Mouse (Mus musculus) hindbrain, embryonic 16.5 days (tissue): ENCODE measurements around the gene Cnp. TPM values are rescaled to one million over a fixed set of nuclear protein-coding genes. Genes with fewer than 3 reads are reported as not detected.
"Not testable (repeated sequence)": the region's sequence is repeated elsewhere in the genome, so short reads cannot be mapped to it uniquely, and the experiment has no call there.

ENCODE experiments used
- ATAC-seq: fragments of 200-750 bp; cut with Nextera tagmentation; 2 replicates; pipeline ENCODE4 v1.8.0; 2017; ENCODE audit warnings: moderate TSS enrichment, moderate library complexity
- H3K27ac ChIP-seq: fragments of 300-500 bp; sonication (generic); 2 replicates; pipeline ENCODE4 v1.5.1; 2014; ENCODE audit warnings: low read depth, mild to moderate bottlenecking, control low read depth, low read length, moderate library complexity
- H3K27me3 ChIP-seq: fragments of 300-500 bp; sonication (generic); replicated peaks from 2 replicates; pipeline ENCODE4 v1.6.1; 2014; ENCODE audit warnings: low read length; ENCODE audit not compliant: control insufficient read depth, insufficient read depth
- H3K36me3 ChIP-seq: fragments of 300-500 bp; sonication (generic); 2 replicates; pipeline ENCODE4 v1.6.1; 2014; ENCODE audit warnings: mild to moderate bottlenecking, low read length, moderate library complexity, mixed read lengths; ENCODE audit not compliant: control insufficient read depth, insufficient read depth
- H3K4me1 ChIP-seq: fragments of 300-500 bp; sonication (generic); 2 replicates; pipeline ENCODE4 v1.6.1; 2014; ENCODE audit warnings: low read depth, low read length; ENCODE audit not compliant: control insufficient read depth, insufficient read depth
- H3K4me2 ChIP-seq: fragments of 300-500 bp; sonication (generic); 2 replicates; pipeline ENCODE4 v1.6.1; 2014; ENCODE audit warnings: mild to moderate bottlenecking, low read length, control low read depth, moderate library complexity
- H3K4me3 ChIP-seq: fragments of 300-500 bp; sonication (generic); 2 replicates; pipeline ENCODE4 v1.5.1; 2014; ENCODE audit warnings: mild to moderate bottlenecking, low read length, control low read depth, moderate library complexity
- H3K9ac ChIP-seq: fragments of 300-500 bp; sonication (generic); 2 replicates; pipeline ENCODE4 v1.6.1; 2014; ENCODE audit warnings: low read depth, mild to moderate bottlenecking, control low read depth, low read length, moderate library complexity
- H3K9me3 ChIP-seq: fragments of 300-500 bp; sonication (generic); 2 replicates; pipeline ENCODE4 v1.6.1; 2014; ENCODE audit warnings: mild to moderate bottlenecking, low read length, moderate library complexity; ENCODE audit not compliant: control insufficient read depth
- WGBS: fragments of 180-500 bp; shearing (Covaris S2); extraction: QIAGEN DNeasy Blood & Tissue Kit; methylation state at CpG from one replicate; pipeline ENCODE4 v1.1.7; 2014; 5-methylcytosine and 5-hydroxymethylcytosine counted together
- polyA plus RNA-seq: library from polyadenylated mRNA; unstranded; fragments of >200 nt; fragmentation: Nextera tagmentation; extraction: Ambion mirVana; gene quantifications from 2 replicates; pipeline ENCODE4 v1.2.1, GENCODE M21; 2015

The Cnp gene
- polyA plus RNA-seq, 1 experiment from 2014 or later = 85.0 TPM

- 0 out of 2 replicates have a peak overlapping the region, but pooled peaks have one; percentile 23 for H3K27ac ChIP-seq
- peaks cover 10% of the 10 kb centered on the region for H3K4me1 ChIP-seq
- H3K9ac ChIP-seq = no peak overlapping the region
- H3K9me3 ChIP-seq = no peaks in the 10 kb centered on the region
- H3K4me2 ChIP-seq = no peak overlapping the region
- H3K4me3 ChIP-seq = no peak overlapping the region
- peak; percentile 48; the same call in 1 of the 2 replicates for ATAC-seq
- no peaks in the 10 kb centered on the region for H3K27me3 ChIP-seq
- 75% methylated on average over 8 of the region's 8 CpGs for WGBS
- H3K36me3 ChIP-seq = peaks cover 7% of the 10 kb centered on the region
Observed at GRCm38 (mm10) chr11:100577852-100578599, 3.3 kb downstream of the Cnp start.

- H3K4me3 ChIP-seq = no peak overlapping the region
- no peaks in the 10 kb centered on the region for H3K9me3 ChIP-seq
- no peak overlapping the region for H3K9ac ChIP-seq
- H3K36me3 ChIP-seq = peaks cover 19% of the 10 kb centered on the region
- H3K27me3 ChIP-seq = no peaks in the 10 kb centered on the region
- no peak overlapping the region for H3K4me2 ChIP-seq
- H3K4me1 ChIP-seq = peaks cover 10% of the 10 kb centered on the region
- no peak for ATAC-seq
- H3K27ac ChIP-seq = no peak overlapping the region
- 93% methylated on average over 9 of the region's 9 CpGs for WGBS
Observed at GRCm38 (mm10) chr11:100579116-100579799, 4.6 kb downstream of the Cnp start.

GRCm38 (mm10) chr11:100580275-100580674 lies 5.6 kb downstream of the Cnp start:
- WGBS = 87% methylated on average over 13 of the region's 13 CpGs
- no peaks in the 10 kb centered on the region for H3K9me3 ChIP-seq
- H3K9ac ChIP-seq = no peak overlapping the region
- no peaks in the 10 kb centered on the region for H3K27me3 ChIP-seq
- H3K4me3 ChIP-seq = no peak overlapping the region
- H3K4me1 ChIP-seq = peaks cover 8% of the 10 kb centered on the region
- no peak overlapping the region for H3K4me2 ChIP-seq
- no peak for ATAC-seq
- H3K36me3 ChIP-seq = peaks cover 23% of the 10 kb centered on the region
- no peak overlapping the region for H3K27ac ChIP-seq

- Histone ChIP-seq H3K9ac (no peak overlapping the region), H3K27me3 (no peaks in the 10 kb centered on the region), H3K36me3 (peaks cover 31% of the 10 kb centered on the region), H3K4me1 (peaks cover 4% of the 10 kb centered on the region; the same call in 1 of the 2 replicates), H3K9me3 (no peaks in the 10 kb centered on the region), H3K4me3 (no peak overlapping the region), H3K4me2 (no peak overlapping the region), H3K27ac (peak overlapping the region; percentile 59)
- 48% methylated on average over 4 of the region's 4 CpGs for WGBS
- peak; percentile 41; the same call in 1 of the 2 replicates for ATAC-seq
Observed at GRCm38 (mm10) chr11:100581756-100582155, 7.1 kb downstream of the Cnp start.

GRCm38 (mm10) chr11:100582413-100582812 lies 7.7 kb downstream of the Cnp start:
- H3K27ac ChIP-seq, H3K9me3 ChIP-seq, H3K9ac ChIP-seq, H3K27me3 ChIP-seq, H3K4me3 ChIP-seq, ATAC-seq, H3K4me1 ChIP-seq, H3K4me2 ChIP-seq: not testable (repeated sequence)
- WGBS = 93% methylated on average over 1 of the region's 1 CpGs
- H3K36me3 ChIP-seq = peaks cover 36% of the 10 kb centered on the region

- WGBS = 91% methylated on average over 2 of the region's 2 CpGs
Observed at GRCm38 (mm10) chr11:100582836-100583235, 8.1 kb downstream of the Cnp start.

GRCm38 (mm10) chr11:100584561-100584961 lies 9.9 kb downstream of the Cnp start:
- 83% methylated on average over 7 of the region's 7 CpGs for WGBS
- Histone ChIP-seq H3K27ac (no peak overlapping the region), H3K4me2 (no peak overlapping the region), H3K9me3 (no peaks in the 10 kb centered on the region), H3K36me3 (peaks cover 55% of the 10 kb centered on the region), H3K4me3 (no peak overlapping the region), H3K9ac (no peak overlapping the region), H3K4me1 (no peaks in the 10 kb centered on the region), H3K27me3 (no peaks in the 10 kb centered on the region)
- ATAC-seq = no peak

More at GRCm38 (mm10) chr11:100582836-100583235, 8.1 kb downstream of the Cnp start:
- Histone ChIP-seq H3K27ac (no peak overlapping the region), H3K4me3 (no peak overlapping the region), H3K27me3 (no peaks in the 10 kb centered on the region), H3K36me3 (peaks cover 41% of the 10 kb centered on the region), H3K4me2 (no peak overlapping the region), H3K9me3 (no peaks in the 10 kb centered on the region), H3K4me1 (peaks cover 2% of the 10 kb centered on the region; the same call in 1 of the 2 replicates), H3K9ac (no peak overlapping the region)
- ATAC-seq = no peak

GRCm38 (mm10) chr11:100585148-100585547 lies 10.4 kb downstream of the Cnp start:
- H3K9ac ChIP-seq = no peak overlapping the region
- no peak overlapping the region for H3K4me3 ChIP-seq
- peaks cover 58% of the 10 kb centered on the region for H3K36me3 ChIP-seq
- ATAC-seq = no peak
- no peaks in the 10 kb centered on the region for H3K27me3 ChIP-seq
- no peak overlapping the region for H3K27ac ChIP-seq
- no peaks in the 10 kb centered on the region for H3K4me1 ChIP-seq
- no peaks in the 10 kb centered on the region for H3K9me3 ChIP-seq
- no peak overlapping the region for H3K4me2 ChIP-seq
- 98% methylated on average over 3 of the region's 3 CpGs for WGBS

GRCm38 (mm10) chr11:100588462-100588861 lies 13.8 kb downstream of the Cnp start:
- no peaks in the 10 kb centered on the region for H3K9me3 ChIP-seq
- H3K9ac ChIP-seq = no peak overlapping the region
- no peak overlapping the region for H3K4me3 ChIP-seq
- H3K4me2 ChIP-seq = no peak overlapping the region
- no peak overlapping the region for H3K27ac ChIP-seq
- ATAC-seq = no peak
- H3K4me1 ChIP-seq = no peaks in the 10 kb centered on the region
- H3K27me3 ChIP-seq = no peaks in the 10 kb centered on the region
- 100% methylated on average over 2 of the region's 2 CpGs for WGBS
- peaks cover 70% of the 10 kb centered on the region for H3K36me3 ChIP-seq
